Mouse (Mus musculus): ENCODE measurements around the gene Defb36. TPM values are rescaled to one million over a fixed set of nuclear protein-coding genes. Genes with fewer than 3 reads are reported as not detected.

Gene Defb36
- polyA plus RNA-seq, 1 experiment from 2014 or later, result not detected

Other genes starting within 250 kb of the Defb36 start
- 2.2 and 3.8 TPM in 2 replicates for gene Nrsn2, start 227.7 kb upstream of the Defb36 start, polyA plus RNA-seq (2014; fragmentation: Nextera tagmentation; extraction: Ambion mirVana)
- gene Sox12, start 206.3 kb upstream of the Defb36 start, polyA plus RNA-seq (2014; fragmentation: Nextera tagmentation; extraction: Ambion mirVana), result 13.6 and 15.7 TPM in 2 replicates
- 41.0 and 43.5 TPM in 2 replicates for gene Zcchc3, start 189.3 kb upstream of the Defb36 start, polyA plus RNA-seq (2014; fragmentation: Nextera tagmentation; extraction: Ambion mirVana)
- 0.33 and 0.69 TPM in 2 replicates for gene 6820408C15Rik, start 188.7 kb upstream of the Defb36 start, polyA plus RNA-seq (2014; fragmentation: Nextera tagmentation; extraction: Ambion mirVana)
- not detected in 2 replicates for gene Defb23, start 139.7 kb upstream of the Defb36 start, polyA plus RNA-seq (2014; fragmentation: Nextera tagmentation; extraction: Ambion mirVana)
- not detected in 2 replicates for gene Defb20, start 127.3 kb upstream of the Defb36 start, polyA plus RNA-seq (2014; fragmentation: Nextera tagmentation; extraction: Ambion mirVana)
- not detected in 2 replicates for gene Defb22, start 114.2 kb upstream of the Defb36 start, polyA plus RNA-seq (2014; fragmentation: Nextera tagmentation; extraction: Ambion mirVana)
- not detected in 2 replicates for gene Defb26, start 92.6 kb upstream of the Defb36 start, polyA plus RNA-seq (2014; fragmentation: Nextera tagmentation; extraction: Ambion mirVana)
- gene Defb28, start 86.1 kb upstream of the Defb36 start, polyA plus RNA-seq (2014; fragmentation: Nextera tagmentation; extraction: Ambion mirVana), result not detected in 2 replicates
- gene Defb29, start 64.2 kb upstream of the Defb36 start, polyA plus RNA-seq (2014; fragmentation: Nextera tagmentation; extraction: Ambion mirVana), result not detected in 2 replicates
- gene Gm17416, start 35.0 kb upstream of the Defb36 start, polyA plus RNA-seq (2014; fragmentation: Nextera tagmentation; extraction: Ambion mirVana), result not detected in 2 replicates
- gene Defb21, start 31.6 kb upstream of the Defb36 start, polyA plus RNA-seq (2014; fragmentation: Nextera tagmentation; extraction: Ambion mirVana), result not detected in 2 replicates
- not detected in 2 replicates for gene Defb19, start 24.0 kb upstream of the Defb36 start, polyA plus RNA-seq (2014; fragmentation: Nextera tagmentation; extraction: Ambion mirVana)
- not detected in 2 replicates for gene Defb45, start 4.9 kb upstream of the Defb36 start, polyA plus RNA-seq (2014; fragmentation: Nextera tagmentation; extraction: Ambion mirVana)
- gene Defb25, start 18.7 kb downstream of the Defb36 start, polyA plus RNA-seq (2014; fragmentation: Nextera tagmentation; extraction: Ambion mirVana), result 3.9 TPM in 1 of 2 replicates, not detected in the other
- gene Rem1, start 22.6 kb downstream of the Defb36 start, polyA plus RNA-seq (2014; fragmentation: Nextera tagmentation; extraction: Ambion mirVana), result 21.9 and 22.3 TPM in 2 replicates
- gene H13, start 65.1 kb downstream of the Defb36 start, polyA plus RNA-seq (2014; fragmentation: Nextera tagmentation; extraction: Ambion mirVana), result 120 and 122 TPM in 2 replicates
- gene Mcts2, start 82.7 kb downstream of the Defb36 start, polyA plus RNA-seq (2014; fragmentation: Nextera tagmentation; extraction: Ambion mirVana), result 26.5 and 30.1 TPM in 2 replicates
- 147 and 150 TPM in 2 replicates for gene Id1, start 131.9 kb downstream of the Defb36 start, polyA plus RNA-seq (2014; fragmentation: Nextera tagmentation; extraction: Ambion mirVana)
- 18.4 and 21.7 TPM in 2 replicates for gene Cox4i2, start 149.8 kb downstream of the Defb36 start, polyA plus RNA-seq (2014; fragmentation: Nextera tagmentation; extraction: Ambion mirVana)
- gene Bcl2l1, start 227.4 kb downstream of the Defb36 start, polyA plus RNA-seq (2014; fragmentation: Nextera tagmentation; extraction: Ambion mirVana), result 79.4 and 82.4 TPM in 2 replicates
- 91.7 and 95.3 TPM in 2 replicates for gene Tpx2, start 243.6 kb downstream of the Defb36 start, polyA plus RNA-seq (2014; fragmentation: Nextera tagmentation; extraction: Ambion mirVana)

Data from stomach, embryonic 14.5 days (tissue).